Mouse (Mus musculus) neural tube, embryonic 15.5 days (tissue): ENCODE measurements around the gene Zfp52. TPM values are rescaled to one million over a fixed set of nuclear protein-coding genes. Genes with fewer than 3 reads are reported as not detected.

Experiments
- ATAC-seq: fragments of 200-750 bp; cut with Nextera tagmentation; 2 replicates; pipeline ENCODE4 v1.8.0; 2017; ENCODE audit warnings: mild to moderate bottlenecking, moderate TSS enrichment, moderate library complexity; ENCODE audit not compliant: low FRiP score
- H3K27ac ChIP-seq: fragments of 300-500 bp; sonication (generic); replicated peaks from 2 replicates; pipeline ENCODE4 v1.5.1; 2015; ENCODE audit warnings: mild to moderate bottlenecking, inconsistent platforms
- H3K27me3 ChIP-seq: fragments of 300-500 bp; sonication (generic); replicated peaks from 2 replicates; pipeline ENCODE4 v1.6.1; 2015; ENCODE audit warnings: inconsistent platforms
- H3K36me3 ChIP-seq: fragments of 300-500 bp; sonication (generic); 2 replicates; pipeline ENCODE4 v1.6.1; 2015; ENCODE audit warnings: inconsistent platforms
- H3K4me1 ChIP-seq: fragments of 300-500 bp; sonication (generic); 2 replicates; pipeline ENCODE4 v1.6.1; 2015; ENCODE audit warnings: inconsistent platforms
- H3K4me2 ChIP-seq: fragments of 300-500 bp; sonication (generic); 2 replicates; pipeline ENCODE4 v1.6.1; 2015; ENCODE audit warnings: inconsistent platforms, mild to moderate bottlenecking, moderate library complexity
- H3K4me3 ChIP-seq: fragments of 300-500 bp; sonication (generic); replicated peaks from 2 replicates; pipeline ENCODE4 v1.5.1; 2015; ENCODE audit warnings: mild to moderate bottlenecking, inconsistent platforms
- H3K9ac ChIP-seq: fragments of 300-500 bp; sonication (generic); replicated peaks from 2 replicates; pipeline ENCODE4 v1.6.1; 2015; ENCODE audit warnings: mild to moderate bottlenecking, inconsistent platforms
- H3K9me3 ChIP-seq: fragments of 300-500 bp; sonication (generic); replicated peaks from 2 replicates; pipeline ENCODE4 v1.6.1; 2016; ENCODE audit warnings: inconsistent platforms
- WGBS: fragments of 180-500 bp; shearing (Covaris S2); methylation state at CpG from one replicate; pipeline ENCODE4 v1.1.7; 2015; ENCODE audit warnings: mixed read lengths; 5-methylcytosine and 5-hydroxymethylcytosine counted together
- polyA plus RNA-seq: library from polyadenylated mRNA; unstranded; fragments of >200 nt; fragmentation: Nextera tagmentation; extraction: Ambion mirVana; gene quantifications from 2 replicates; pipeline ENCODE4 v1.2.1, GENCODE M21; 2015

Zfp52 gene
- polyA plus RNA-seq, 1 experiment from 2014 or later, result 2.2 TPM

GRCm38 (mm10) chr17:21526270-21526669, 9.1 kb upstream of the Zfp52 start:
- Histone ChIP-seq H3K4me1 (peaks cover 4% of the 10 kb centered on the region; the same call in 1 of the 2 replicates), H3K9ac (no peak overlapping the region), H3K27me3 (no peaks in the 10 kb centered on the region), H3K9me3 (no peaks in the 10 kb centered on the region), H3K4me2 (no peak overlapping the region), H3K36me3 (no peaks in the 10 kb centered on the region), H3K27ac (no peak overlapping the region), H3K4me3 (no peak overlapping the region)
- no peak for ATAC-seq

GRCm38 (mm10) chr17:21530645-21531330, 4.6 kb upstream of the Zfp52 start:
- Histone ChIP-seq H3K36me3 (no peaks in the 10 kb centered on the region), H3K9ac (no peak overlapping the region), H3K4me1 (peaks cover 30% of the 10 kb centered on the region), H3K27me3 (no peaks in the 10 kb centered on the region), H3K9me3 (no peaks in the 10 kb centered on the region), H3K4me3 (no peak overlapping the region), H3K27ac (no peak overlapping the region), H3K4me2 (no peak overlapping the region)
- ATAC-seq, result no peak
- WGBS, result 68% methylated on average over 5 of the region's 5 CpGs

DNA sequence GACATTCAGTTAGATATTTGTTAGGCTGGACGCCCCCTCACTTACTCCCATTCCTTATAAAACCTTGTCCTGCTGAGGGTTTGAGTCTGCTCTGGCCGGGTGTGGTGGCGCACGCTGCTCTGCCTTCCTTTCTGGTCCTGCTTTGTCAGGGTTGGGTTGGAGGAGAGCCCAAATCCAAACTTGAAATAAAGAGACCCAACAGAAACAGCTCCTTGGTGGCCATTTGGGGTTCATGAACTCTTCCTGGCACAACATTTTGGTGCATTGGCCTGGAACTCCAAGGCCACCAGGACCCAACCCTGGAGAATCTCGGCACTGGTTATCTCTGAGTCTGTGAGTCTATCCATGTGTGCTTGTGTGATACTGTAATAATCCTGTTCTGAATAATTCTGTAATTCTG, 3.7 kb upstream of the Zfp52 start:
- H3K36me3 ChIP-seq, result no peaks in the 10 kb centered on the region
- H3K9ac ChIP-seq, result peak overlapping the region; percentile 84
- H3K9me3 ChIP-seq, result no peaks in the 10 kb centered on the region
- peak overlapping the region; percentile 82 for H3K4me3 ChIP-seq
- H3K4me1 ChIP-seq, result peaks cover 31% of the 10 kb centered on the region
- H3K27ac ChIP-seq, result peak overlapping the region; percentile 93
- ATAC-seq, result peak; percentile 1; the same call in 1 of the 2 replicates
- H3K27me3 ChIP-seq, result no peaks in the 10 kb centered on the region
- H3K4me2 ChIP-seq, result peak overlapping the region; percentile 55
- WGBS, result 76% methylated on average over 5 of the region's 5 CpGs

DNA sequence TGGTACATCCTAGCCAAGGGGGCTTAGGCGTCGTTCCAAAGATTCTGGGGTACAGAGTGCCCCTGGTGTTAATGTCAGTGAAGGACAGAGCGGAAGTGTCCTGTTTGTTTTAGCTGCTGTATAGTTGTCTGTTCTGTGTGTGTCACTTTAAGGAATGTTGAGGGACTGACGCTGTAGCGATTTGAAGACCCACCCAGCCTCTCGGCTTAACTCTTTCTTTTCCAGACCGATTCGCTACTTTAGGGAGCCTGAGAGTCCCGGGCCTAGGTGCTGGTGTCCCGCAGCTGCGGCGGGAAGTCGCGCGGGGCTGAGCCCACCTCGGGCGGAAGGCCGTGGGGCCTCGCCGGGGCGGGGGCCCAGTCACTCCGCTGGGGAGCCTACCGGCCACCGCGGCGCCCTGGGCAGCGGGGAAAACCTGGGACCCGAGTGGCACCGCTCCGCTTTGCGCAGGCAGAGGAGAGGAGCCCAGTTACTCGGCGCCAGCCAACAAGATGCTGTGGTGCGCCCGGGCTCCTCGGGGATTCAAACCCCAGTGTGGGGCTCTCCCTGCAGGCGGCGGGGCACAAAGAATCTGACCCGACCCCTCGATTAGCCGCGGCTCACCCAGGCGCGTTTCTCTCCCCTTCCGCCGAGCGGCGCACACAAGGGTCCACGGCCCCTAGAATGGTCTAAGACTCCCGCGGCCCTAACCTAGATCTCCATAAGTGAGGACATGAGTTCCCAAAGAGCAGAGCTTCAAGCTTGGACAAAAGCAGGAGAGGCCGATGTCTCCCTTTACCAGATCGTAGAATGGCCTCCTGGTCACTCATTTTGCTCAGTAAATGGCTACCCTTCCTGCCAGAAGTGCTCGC, 3.0 kb upstream of the Zfp52 start:
- Histone ChIP-seq H3K9ac (peak overlapping the region; percentile 84), H3K4me3 (peak overlapping the region; percentile 82), H3K27me3 (no peaks in the 10 kb centered on the region), H3K4me1 (peaks cover 31% of the 10 kb centered on the region), H3K4me2 (peak overlapping the region; percentile 55), H3K9me3 (no peaks in the 10 kb centered on the region), H3K36me3 (no peaks in the 10 kb centered on the region), H3K27ac (peak overlapping the region; percentile 93)
- WGBS, result under 1% methylated on average over 54 of the region's 54 CpGs
- ATAC-seq, result peak; percentile 91

DNA sequence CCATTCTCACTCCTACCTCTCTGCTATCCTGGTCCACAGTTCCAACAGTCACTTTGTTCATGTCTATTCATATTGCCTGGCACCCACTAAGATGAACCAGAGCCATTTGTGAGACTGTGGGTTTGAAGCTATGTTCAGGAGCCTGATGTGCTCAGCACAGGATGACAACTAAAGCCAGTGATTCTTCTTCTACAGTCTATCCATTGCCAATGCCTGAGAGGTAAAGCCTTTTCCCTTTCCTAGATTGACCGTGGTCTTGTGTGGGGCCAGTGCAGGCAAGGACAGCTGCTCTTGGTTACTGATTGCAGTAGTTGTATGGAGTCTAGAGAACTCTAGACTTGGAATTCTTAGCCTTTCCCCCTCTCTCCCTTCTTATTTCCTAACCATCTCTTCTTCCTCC, 1.4 kb upstream of the Zfp52 start:
- Histone ChIP-seq H3K4me2 (no peak overlapping the region; the same call in 1 of the 2 replicates), H3K36me3 (no peaks in the 10 kb centered on the region), H3K9me3 (no peaks in the 10 kb centered on the region), H3K4me3 (no peak overlapping the region), H3K27ac (no peak overlapping the region), H3K27me3 (no peaks in the 10 kb centered on the region), H3K4me1 (peaks cover 31% of the 10 kb centered on the region), H3K9ac (no peak overlapping the region)
- ATAC-seq, result no peak
- 96% methylated on average over 1 of the region's 1 CpGs for WGBS

- no peaks in the 10 kb centered on the region for H3K27me3 ChIP-seq
- 25% methylated on average over 4 of the region's 4 CpGs for WGBS
- no peaks in the 10 kb centered on the region for H3K9me3 ChIP-seq
- H3K4me2 ChIP-seq, result peak overlapping the region; percentile 81
- peaks cover 31% of the 10 kb centered on the region for H3K4me1 ChIP-seq
- H3K36me3 ChIP-seq, result no peaks in the 10 kb centered on the region
- ATAC-seq, result peak; percentile 32
- peak overlapping the region; percentile 33; the same call in 1 of the 2 replicates for H3K27ac ChIP-seq
- no peak overlapping the region for H3K4me3 ChIP-seq
- H3K9ac ChIP-seq, result no peak overlapping the region
These were observed 761 bp upstream of the Zfp52 start for GRCm38 (mm10) chr17:21534460-21535095.

DNA sequence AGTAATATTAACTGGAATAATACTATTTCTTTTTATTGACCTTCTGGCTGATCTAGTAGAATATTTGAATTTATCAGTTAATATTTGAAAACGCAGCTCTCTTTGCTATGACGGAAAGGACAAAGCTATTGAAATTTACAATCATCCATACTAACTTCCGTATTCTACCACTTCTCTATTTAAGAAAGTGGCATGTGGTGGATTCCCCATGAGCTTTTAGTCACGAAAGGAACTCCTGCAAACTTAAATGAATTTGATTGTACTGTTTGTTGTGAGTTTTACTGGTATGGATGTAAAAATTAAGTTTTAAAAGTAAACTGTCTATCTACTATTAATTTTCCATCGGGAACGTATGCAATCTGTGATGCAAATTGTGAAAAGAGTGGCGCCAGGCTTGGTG, 757 bp downstream of the Zfp52 start:
- 41% methylated on average over 7 of the region's 7 CpGs for WGBS
- Histone ChIP-seq H3K27me3 (no peaks in the 10 kb centered on the region), H3K27ac (no peak overlapping the region), H3K4me2 (peak overlapping the region; percentile 81), H3K9ac (peak overlapping the region; percentile 46), H3K9me3 (no peaks in the 10 kb centered on the region), H3K36me3 (no peaks in the 10 kb centered on the region), H3K4me3 (peak overlapping the region; percentile 49), H3K4me1 (peaks cover 29% of the 10 kb centered on the region)
- ATAC-seq, result no peak

- Histone ChIP-seq H3K4me3 (no peak overlapping the region), H3K9me3 (no peaks in the 10 kb centered on the region), H3K27me3 (no peaks in the 10 kb centered on the region), H3K4me2 (no peak overlapping the region), H3K27ac (no peak overlapping the region), H3K36me3 (no peaks in the 10 kb centered on the region), H3K4me1 (peaks cover 23% of the 10 kb centered on the region), H3K9ac (no peak overlapping the region)
- no peak for ATAC-seq
- 93% methylated on average over 2 of the region's 2 CpGs for WGBS
These were observed 1.3 kb downstream of the Zfp52 start for GRCm38 (mm10) chr17:21536676-21537075.

DNA sequence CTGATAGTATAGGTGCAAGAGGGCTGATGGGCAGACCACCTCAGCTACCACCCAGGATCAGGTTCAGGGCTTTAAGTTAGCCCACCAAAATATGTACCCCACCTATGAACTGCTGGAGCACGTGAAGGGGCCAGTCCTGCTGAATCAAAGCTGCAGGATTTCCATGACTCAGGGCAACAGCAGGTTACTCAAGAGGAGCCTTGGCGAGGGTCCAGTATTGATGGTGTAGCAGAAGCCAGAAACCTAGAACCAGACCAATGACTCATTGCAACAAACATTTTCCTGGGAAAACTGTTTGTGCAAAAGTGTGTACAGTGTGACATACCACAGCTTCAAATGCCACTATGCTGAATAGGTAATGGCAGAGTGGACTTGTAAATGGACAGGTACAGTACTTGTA, 22.5 kb downstream of the Zfp52 start:
- Histone ChIP-seq H3K4me3 (no peak overlapping the region), H3K36me3 (peaks cover 8% of the 10 kb centered on the region), H3K27me3 (no peaks in the 10 kb centered on the region), H3K4me1 (no peaks in the 10 kb centered on the region), H3K27ac (no peak overlapping the region), H3K9ac (no peak overlapping the region), H3K9me3 (no peaks in the 10 kb centered on the region), H3K4me2 (no peak overlapping the region)
- ATAC-seq, result no peak
- WGBS, result 88% methylated on average over 2 of the region's 2 CpGs

- peak; percentile 87 for ATAC-seq
These were observed 30.9 kb downstream of the Zfp52 start for GRCm38 (mm10) chr17:21566220-21566619.

GRCm38 (mm10) chr17:21566728-21567349, 31.5 kb downstream of the Zfp52 start, which contains the start of gene Zfp948:
Gene Zfp948 (plus strand): TSS chr17:21567008.
- ATAC-seq, result peak; percentile 96
- no peaks in the 10 kb centered on the region for H3K9me3 ChIP-seq
- no peaks in the 10 kb centered on the region for H3K27me3 ChIP-seq
- peak within 1 kb of the TSS; percentile 71 for H3K4me3 ChIP-seq
- H3K4me1 ChIP-seq, result peaks cover 15% of the 10 kb centered on the region
- peak within 1 kb of the TSS; percentile 80 for H3K9ac ChIP-seq
- H3K4me2 ChIP-seq, result peak within 1 kb of the TSS; percentile 63
- WGBS, result 2% methylated on average over 29 of the region's 29 CpGs
- peak within 1 kb of the TSS; percentile 91 for H3K27ac ChIP-seq
- H3K36me3 ChIP-seq, result 0 out of 2 replicates have a peak, but pooled peaks cover 5% of the 10 kb centered on the region

More at GRCm38 (mm10) chr17:21566220-21566619, 30.9 kb downstream of the Zfp52 start:
- H3K36me3 ChIP-seq, result 0 out of 2 replicates have a peak, but pooled peaks cover 3% of the 10 kb centered on the region
- WGBS, result 4% methylated on average over 5 of the region's 5 CpGs
- H3K9me3 ChIP-seq, result no peaks in the 10 kb centered on the region
- H3K9ac ChIP-seq, result peak overlapping the region; percentile 80
- H3K27me3 ChIP-seq, result no peaks in the 10 kb centered on the region
- H3K27ac ChIP-seq, result peak overlapping the region; percentile 91
- H3K4me3 ChIP-seq, result peak overlapping the region; percentile 71
- H3K4me2 ChIP-seq, result peak overlapping the region; percentile 63
- H3K4me1 ChIP-seq, result peaks cover 15% of the 10 kb centered on the region
